Mouse (Mus musculus) left cerebral cortex, postnatal 25 days (tissue): Measurements from ENCODE around the gene Calm2. TPM values are rescaled to one million over a fixed set of nuclear protein-coding genes. Genes with fewer than 3 reads are reported as not detected.

Source experiments
- DNase-seq, 2 experiments: peaks; one replicate each; pipeline ENCODE4 v3.0.0; 2022; ENCODE audit warnings: low spot score in 2 of 2, mixed read lengths in 1 of 2
- intact Hi-C: fragments of 180-260 bp; cut with DNase I; formaldehyde crosslinking; loops from one replicate; pipeline ENCODE4 v1.15.1; 2025
- total RNA-seq, 2 experiments: library from RNA; stranded (reverse); gene quantifications; 2 replicates each; pipeline ENCODE4 v1.2.3; 2021

Gene Calm2
- total RNA-seq, 2 experiments from 2014 or later, result 2,216 to 2,449 TPM

GRCm38 (mm10) chr17:87429431-87429830 is 17.3 kb downstream of the Calm2 start:
- intact Hi-C loops, result loop anchor here (5.0 kb wide), 1 partner anchor 52 kb away; no protein-coding TSS in a partner anchor
- DNase-seq, result no peak

- DNase-seq, result no peak
- intact Hi-C loops, result loop anchor here (5.0 kb wide), 1 partner anchor 50 kb away; no protein-coding TSS in a partner anchor
Observed at GRCm38 (mm10) chr17:87427511-87427910, 19.2 kb downstream of the Calm2 start, which contains the start of gene Stpg4. Gene Stpg4 (minus strand): TSS chr17:87427741.

- no peak for DNase-seq
- intact Hi-C loops, result no loop called here
Observed at GRCm38 (mm10) chr17:87418082-87418481, 28.7 kb downstream of the Calm2 start.

- intact Hi-C loops, result no loop called here
- no peak for DNase-seq
Observed at GRCm38 (mm10) chr17:87406646-87407045, 40.1 kb downstream of the Calm2 start.

- intact Hi-C loops, result no loop called here
Observed at GRCm38 (mm10) chr17:87405576-87405975, 41.2 kb downstream of the Calm2 start.

GRCm38 (mm10) chr17:87403462-87403861 is 43.3 kb downstream of the Calm2 start:
- DNase-seq, result no peak
- intact Hi-C loops, result no loop called here

More at GRCm38 (mm10) chr17:87405576-87405975, 41.2 kb downstream of the Calm2 start:
- peak in 1 of 2 experiments; percentile 36 for DNase-seq

- no peak for DNase-seq
- intact Hi-C loops, result no loop called here
Observed at GRCm38 (mm10) chr17:87402444-87402843, 44.3 kb downstream of the Calm2 start.

GRCm38 (mm10) chr17:87397088-87397487 is 49.6 kb downstream of the Calm2 start:
- no peak for DNase-seq
- intact Hi-C loops, result no loop called here

- intact Hi-C loops, result no loop called here
- DNase-seq, result peak in 1 of 2 experiments; percentile 58
Observed at GRCm38 (mm10) chr17:87391242-87391641, 55.5 kb downstream of the Calm2 start.

- no peak for DNase-seq
- intact Hi-C loops, result no loop called here
Observed at GRCm38 (mm10) chr17:87387068-87387467, 59.7 kb downstream of the Calm2 start.

- no peak for DNase-seq
- intact Hi-C loops, result no loop called here
Observed at GRCm38 (mm10) chr17:87385835-87386234, 60.9 kb downstream of the Calm2 start.

Other genes starting within 250 kb of the Calm2 start
- gene Mcfd2, start 181.0 kb downstream of the Calm2 start, total RNA-seq, result 10 to 100 TPM; 53.7 to 54.0 TPM
- gene Ttc7, start 164.0 kb downstream of the Calm2 start, total RNA-seq, result 10 to 100 TPM; 12.0 to 14.4 TPM
- under 1 TPM in 1 of 2 experiments, not detected in 1; 0.62 TPM for gene Stpg4, start 19.2 kb downstream of the Calm2 start, total RNA-seq
- under 1 TPM in 1 of 2 experiments, not detected in 1; 0.18 TPM for gene Epcam, start 189.0 kb upstream of the Calm2 start, total RNA-seq
- gene Msh2, start 225.4 kb upstream of the Calm2 start, total RNA-seq, result 10 to 100 TPM; 27.2 to 29.1 TPM